Mouse (Mus musculus) skeletal muscle tissue, adult 2 months (tissue): Measurements from ENCODE around the gene Chpf.

Source experiments
- DNase-seq: peaks from one replicate; pipeline ENCODE4 v3.0.0-alpha.2; 2012; ENCODE audit warnings: low read depth, low spot score

Chpf gene

DNA sequence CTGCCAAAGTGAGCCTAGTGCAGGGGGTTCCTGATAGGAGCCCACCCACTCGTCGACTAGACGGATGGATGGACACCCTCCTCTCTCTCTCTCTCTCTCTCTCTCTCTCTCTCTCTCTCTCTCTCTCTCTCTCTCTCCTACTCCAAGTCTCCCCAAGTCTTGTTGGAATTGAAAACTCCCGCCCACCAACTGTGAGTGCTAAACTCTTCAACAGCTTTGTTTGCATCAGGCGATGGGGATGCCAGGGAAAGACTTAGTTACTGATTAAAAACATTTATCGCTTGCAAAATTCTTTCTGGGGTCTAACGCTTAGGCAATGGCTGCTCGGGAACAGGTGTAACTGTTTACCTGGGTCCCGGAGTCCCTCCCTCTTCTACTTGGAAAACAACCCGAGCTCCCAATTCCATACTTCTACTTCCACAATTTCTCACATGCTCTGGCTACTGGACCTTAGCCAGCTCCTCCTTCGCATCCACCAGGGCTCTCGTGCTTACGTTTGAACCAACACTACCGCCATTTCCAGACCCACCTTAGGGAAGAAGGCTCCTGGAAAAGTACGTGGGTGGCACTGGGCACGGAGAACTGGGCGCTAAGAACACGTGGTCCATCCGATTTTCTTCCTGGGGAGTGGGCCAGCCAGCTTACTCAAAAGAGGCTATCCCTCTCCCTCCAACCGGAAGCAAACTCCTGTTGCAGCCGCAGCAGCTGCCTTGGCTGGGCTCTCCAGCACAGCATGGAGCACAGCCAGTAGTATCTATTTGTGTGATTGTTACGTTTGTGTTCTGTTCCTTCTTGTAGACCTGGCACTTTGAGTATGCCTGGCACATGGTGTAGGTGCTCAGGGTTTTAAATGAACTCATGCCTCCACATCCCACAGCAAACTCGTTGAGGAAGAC is 20.1 kb downstream of the Chpf start:
- DNase-seq, result no peak

DNA sequence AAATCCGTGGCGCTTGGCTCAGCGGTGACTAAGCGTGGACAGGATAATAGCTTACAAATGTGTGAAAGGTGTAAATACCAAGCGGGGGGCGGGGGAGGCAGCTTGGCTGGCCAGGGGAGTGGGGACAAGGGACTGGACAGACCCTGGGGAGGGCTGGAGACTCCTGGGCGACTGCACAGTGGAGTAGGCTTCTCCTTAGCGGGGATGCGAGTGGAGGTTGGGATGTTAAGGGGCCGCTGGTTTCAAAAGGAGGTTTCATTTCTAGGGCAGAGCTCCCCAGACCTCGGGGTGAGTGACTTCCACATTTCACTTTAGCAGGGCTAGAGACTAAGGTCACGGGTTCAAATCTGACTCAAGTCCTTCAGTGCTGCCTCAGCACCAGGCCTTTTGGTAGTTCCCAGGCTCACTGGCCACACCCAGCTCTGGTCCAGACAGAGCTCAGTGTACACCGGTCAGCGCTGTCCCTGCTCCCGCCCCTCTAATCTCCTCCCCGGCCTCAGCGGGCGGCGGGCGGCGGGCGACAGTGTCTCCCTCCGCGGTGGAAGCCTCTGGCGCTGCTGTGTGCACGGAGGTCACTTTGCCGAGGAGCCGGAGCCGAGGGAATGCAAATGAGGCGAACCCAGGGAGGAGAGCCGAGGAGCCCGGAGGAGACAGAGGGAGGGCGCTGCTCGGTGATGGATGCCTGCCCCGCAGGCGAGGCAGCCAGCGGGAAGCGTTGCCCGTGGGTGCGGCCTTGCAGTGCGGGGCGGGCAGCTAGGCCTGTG is 20.9 kb downstream of the Chpf start:
- DNase-seq, result no peak

DNA sequence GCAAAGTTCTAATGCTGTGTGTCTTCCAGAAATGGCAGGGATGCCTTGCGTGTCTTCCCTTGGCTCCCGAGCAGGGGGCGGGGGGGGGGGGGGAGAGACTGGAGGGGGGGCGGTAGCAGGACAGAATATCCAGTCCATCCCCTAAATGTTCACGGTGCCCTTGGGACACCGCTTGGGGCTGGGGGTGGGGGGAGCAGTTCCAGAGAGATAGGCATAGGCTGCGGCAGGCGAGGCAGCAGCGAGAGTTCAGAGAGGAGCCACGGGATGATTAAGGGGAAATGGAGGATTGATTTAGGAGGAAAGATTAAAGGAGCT is 21.4 kb downstream of the Chpf start:
- no peak for DNase-seq

DNA sequence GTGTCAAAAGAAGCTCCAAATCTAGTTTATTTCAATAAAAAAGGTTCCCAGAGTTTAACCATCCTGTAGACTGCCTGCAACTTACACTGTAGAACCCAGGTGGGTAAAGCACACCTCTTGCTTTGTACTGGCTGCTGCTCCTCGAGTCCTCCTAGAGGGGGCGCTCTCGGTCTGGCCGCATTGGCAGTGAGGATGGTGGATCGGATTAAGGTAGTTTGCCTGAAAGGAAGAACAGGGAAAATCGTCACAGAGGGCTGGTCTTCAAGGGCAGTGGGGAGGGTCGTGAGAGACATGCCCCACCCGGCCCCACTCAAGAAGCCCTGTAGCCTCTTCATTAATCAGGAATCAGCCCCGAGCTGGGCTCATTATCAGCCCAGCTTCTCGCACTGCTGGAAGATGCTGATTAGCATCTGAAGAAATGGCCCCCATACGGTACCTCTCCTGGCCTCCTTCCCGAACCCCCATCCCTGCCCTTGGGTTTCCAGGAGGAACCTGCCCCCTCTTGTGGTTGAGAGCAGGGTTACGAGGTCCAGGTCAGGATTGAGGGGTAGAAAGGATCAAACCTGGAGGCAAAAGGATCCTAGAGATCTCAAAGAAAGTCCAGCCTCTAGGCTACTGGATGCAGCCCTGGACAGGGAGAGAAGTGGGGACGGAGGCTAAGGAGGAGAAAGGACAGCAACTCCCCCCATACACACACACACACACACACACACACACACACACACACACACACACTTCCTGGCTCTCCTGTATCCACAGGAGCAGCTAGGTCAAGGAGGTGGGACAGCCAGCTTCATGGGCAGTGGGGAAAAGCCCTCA is 22.2 kb downstream of the Chpf start:
- no peak for DNase-seq

DNA sequence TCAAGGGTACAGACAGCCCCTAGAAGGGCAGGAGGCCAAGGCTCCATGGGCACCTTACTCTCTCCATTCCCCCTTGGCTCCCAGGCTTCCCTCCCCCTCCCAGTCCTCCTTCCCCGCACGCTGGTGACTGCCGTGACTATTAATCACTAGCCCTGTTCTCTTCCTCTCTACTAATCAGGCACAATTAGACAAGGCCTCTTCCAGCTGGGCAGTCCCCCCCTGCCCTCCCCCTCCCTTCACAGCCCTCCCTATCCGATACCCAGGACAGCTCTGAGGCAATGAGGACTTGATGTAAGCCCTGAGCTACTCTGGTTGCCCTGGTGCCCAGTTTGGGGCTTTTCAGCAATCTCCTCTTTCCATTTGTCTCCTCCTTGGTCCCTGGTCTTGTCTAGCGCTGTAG is 23.2 kb downstream of the Chpf start:
- DNase-seq, result no peak

DNA sequence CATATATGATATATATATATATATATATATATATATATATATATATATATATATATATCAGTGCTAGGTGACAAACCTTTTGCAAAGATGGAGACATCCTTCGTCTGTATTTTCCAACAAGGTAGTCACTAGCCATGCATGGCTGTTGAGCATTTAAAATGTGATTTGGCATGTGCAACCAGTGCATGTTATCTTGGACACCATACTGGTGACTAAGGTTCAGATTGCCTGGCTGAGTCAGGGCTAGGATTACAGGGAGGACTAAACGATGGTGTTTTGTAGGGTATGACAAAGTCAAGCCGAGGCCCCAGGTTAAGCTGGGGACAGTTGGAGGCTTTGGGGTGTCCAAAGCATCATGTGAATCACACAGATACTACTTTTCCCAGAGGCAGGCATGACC is 23.7 kb downstream of the Chpf start:
- DNase-seq, result no peak

DNA sequence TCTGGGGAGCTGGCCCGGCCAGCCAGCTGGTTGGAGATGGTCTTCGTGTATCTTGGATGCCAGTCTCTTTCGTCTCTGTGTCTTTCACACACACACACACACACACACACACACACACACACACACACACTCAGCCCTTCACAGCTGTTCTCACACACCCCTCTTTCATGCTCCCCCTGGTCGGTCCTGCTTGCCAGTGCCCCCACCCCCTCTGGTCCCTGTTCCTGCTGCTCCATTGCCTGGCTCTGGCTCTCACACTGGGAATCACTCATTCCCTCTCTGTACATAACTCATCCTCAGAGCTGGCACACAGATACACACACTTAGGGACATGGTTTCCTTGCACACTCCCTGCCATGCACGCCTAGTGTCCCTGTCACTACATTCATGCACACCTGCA is 27.2 kb downstream of the Chpf start:
- no peak for DNase-seq

DNA sequence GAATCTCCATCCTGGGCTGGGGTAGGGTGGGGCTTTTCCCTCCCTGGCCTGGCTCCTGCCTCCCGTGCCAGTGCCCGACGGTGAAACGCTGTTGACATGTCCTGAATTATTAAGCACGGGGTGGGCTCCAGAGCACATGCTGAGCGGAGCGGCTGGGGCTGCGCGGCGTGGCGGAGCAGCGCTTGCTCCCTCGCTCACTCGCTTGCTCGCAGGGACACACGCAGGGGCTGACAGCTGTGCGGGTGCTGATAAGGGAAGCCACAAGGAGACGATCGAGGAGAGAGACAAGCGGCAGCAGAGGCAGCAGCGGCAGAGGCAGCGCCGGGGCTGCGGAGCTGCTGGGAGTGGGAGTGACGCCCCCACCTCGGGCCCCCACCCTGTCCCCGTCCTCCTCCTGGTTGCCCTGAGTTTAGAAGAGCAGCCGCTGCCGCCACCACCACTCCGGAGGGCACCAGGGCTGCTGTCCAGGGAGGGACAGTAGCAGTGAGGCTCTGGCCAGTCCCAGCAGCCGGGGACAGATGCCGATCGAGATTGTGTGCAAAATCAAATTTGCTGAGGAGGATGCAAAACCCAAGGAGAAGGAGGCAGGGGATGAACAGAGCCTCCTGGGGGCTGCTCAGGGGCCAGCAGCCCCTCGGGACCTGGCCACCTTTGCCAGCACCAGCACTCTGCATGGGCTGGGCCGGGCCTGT is 28.6 kb downstream of the Chpf start, which contains the start of gene Asic4:
TSS of gene Asic4 (plus strand) at position 123 of the 692 bp plus-strand sequence.
- no peak for DNase-seq

DNA sequence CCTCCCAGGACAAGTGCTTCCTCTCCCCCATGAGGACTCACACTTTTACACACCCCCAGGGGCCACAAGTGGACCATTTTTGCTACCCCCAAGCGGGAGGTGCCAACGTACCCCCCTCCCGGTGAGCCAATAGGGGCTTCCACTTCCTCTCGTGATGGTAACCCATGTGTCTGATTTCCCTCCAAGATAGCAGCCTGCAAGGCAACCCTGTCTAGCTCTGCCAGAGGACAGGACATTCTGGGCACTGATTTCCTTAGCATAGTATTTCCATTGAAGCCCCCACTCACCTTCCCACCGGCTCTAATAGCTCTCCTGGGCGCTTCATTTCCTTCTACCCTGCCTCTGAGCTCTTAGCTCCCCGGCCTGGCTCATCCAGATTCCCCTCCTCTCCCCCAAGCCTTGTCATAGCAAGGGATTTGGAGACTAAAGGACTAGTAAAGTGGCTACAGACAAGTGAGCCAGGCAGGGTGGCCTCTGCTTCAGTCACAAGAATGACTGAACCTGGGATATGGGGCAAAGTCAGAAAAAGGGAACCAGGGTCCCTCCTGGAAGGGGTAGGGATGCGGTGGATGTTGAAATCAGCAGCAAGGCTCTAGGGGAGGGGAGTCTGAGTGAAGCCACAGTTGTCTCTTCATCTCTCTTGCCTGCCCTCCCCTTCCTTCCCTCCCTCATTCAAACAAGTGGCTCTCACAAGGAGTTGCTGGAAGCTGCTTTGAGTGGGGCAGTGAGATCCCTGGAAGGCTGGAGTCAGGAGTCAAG is 29.6 kb downstream of the Chpf start:
- no peak for DNase-seq

DNA sequence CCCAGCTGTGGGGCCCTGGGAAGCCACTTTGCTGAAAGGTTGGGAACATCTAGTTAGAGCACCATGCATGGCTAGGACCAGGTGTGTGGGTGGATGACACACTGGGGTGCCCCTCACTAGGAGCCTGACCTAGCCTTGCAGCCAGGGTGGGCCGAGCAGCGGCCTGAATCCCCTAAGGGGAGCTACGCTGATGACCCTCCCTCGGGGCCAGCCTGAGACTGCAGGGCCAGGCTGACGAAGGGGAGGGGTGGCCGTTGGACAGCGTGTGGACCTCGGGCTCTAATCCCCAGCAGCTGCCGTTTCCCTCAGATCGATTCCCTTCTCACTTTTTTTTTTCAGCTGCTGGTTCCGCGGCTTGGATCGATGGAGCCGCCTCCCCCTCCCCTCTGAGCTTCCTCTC is 30.2 kb downstream of the Chpf start:
- DNase-seq, result no peak

DNA sequence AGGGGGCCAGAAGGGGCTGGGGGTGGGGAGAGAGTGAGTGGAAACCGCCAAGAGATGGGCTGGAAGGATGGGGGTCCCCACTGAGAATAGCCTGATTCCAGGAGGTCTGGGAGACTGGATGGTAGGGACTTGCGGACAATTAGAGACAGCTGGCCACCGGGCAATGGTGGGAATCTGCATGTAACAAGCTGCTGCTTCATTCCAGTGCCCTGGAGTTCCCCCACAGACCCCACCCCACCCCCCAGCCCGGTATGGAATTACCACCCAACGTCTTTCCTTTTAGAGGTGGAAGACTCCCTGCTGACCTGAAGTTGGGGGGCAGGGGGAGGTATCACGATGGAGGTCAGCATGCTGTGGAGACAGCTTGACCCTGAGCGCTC is 31.1 kb downstream of the Chpf start:
- no peak for DNase-seq

DNA sequence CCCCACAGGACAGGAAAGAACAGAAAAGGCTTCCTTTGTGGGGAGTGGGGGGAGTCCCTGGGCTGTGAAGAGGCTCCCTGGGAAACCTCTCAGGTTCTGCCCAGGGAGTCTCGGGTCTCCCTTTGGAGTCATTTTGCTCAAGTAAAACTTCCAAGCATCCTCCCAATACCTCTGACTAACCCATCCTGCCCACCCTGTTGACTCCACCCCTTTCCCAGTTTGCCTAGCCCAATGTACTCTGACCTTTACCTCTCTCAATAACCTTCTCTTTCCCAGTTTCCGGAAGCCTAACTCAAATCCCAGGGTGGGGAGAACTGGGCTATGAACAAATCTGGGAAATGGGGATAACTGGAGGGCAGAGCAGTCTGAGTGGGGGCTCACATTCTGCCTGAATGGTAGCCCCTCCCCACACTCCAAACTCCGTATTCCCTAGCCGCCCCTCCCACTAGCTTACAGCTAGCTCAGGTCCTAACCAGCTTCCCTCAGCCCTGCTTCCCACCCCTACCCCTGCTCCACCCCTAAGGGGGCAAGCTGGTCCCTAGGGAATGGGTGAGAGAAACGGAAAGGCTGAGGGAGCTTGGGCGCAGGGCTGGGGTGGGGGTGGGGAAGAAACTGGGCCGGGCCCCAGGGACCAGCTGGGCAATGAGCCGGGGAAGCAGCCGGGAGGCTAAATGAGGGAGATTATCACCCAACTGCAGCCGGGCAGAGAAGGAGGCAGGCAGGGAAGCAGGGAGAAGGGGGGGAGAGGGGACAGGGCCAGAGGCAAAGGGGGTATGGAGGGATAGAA is 31.6 kb downstream of the Chpf start:
- no peak for DNase-seq

DNA sequence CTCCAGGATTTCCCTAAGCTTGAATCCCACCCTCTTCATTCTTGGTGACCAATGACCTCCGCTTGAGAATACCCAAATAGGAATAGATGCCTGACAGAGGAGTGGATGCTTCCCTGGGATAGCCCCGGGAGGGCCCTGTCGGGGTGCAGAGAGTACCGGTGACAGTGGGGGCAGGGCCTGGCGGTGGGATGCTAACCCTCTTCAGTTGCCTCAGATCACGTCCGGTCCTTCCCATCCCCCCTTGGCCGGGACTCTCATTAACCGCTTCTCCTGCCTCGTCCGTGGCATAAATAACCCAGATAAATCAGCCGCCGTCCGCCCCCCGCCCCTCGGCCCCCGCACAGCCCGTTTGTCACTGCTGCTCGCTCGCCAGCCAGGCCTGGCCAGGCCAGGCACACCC is 32.5 kb downstream of the Chpf start:
- DNase-seq, result no peak

DNA sequence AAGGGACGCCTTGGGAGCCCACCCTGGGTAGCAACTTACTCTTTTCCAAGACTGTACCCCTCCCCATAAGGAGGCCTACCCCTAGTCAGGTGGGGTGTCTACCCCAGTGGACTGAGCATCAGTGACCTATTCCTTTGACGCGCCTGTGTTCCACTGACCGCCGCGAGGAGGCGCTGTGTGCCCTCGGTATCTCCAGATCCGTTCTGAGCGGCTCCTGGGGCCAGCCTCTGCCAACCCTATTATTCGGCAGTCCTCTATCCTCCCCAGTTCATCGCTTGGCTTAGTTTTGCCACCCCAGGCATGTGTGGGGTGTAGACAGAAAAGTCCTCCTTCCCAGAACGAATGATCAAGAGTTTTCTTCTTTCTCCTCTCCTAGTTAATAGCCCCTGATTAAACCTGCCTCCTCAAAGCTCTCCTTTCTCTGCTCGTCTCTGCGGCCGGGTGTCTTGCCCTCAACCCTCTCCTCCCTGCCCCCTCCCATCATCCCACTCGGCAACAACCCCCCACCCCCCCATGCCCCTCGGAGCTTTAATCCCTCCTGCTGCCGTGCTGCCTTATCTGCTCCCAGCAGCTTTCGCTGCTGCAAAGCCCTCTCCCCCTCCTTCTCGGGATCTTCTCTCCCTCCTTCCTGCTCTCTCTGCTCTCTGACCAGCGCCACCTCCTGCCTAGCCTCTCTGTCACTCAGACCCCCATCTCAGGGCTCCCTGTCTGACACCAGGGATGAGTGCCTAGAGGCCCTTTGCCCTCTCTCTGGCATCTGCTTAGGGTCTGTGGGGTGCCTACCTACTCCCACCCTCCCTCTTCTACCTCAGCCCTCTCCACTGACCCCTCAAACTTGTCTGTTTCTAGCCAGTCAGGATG is 33.1 kb downstream of the Chpf start:
- DNase-seq, result peak; percentile 65

DNA sequence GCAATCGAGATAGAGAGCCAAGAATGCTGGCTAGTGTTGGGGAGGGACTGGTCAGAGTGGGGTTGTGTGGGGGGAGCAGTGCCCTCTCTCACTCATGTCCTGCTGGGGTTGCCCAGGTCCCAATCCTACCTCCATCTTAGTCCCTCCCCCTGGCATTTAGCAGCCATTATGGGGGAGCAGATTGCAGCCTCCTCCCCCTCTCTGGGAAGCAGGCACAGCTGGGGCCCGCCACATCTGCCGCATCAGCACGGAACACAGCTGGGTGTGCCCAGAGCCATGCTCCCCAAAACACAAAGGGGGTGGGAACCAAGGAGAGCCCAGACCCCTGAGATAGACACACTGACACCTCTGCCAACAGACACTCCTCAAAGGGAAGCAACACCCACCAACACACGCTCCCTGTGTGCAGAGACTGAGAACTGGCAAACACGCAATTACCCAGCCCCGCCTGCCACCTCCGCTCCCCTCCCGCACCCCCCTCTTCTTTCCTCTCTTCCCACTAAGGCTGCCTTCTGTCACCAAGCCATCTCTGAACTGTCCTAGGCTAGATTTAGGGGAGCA is 33.9 kb downstream of the Chpf start:
- no peak for DNase-seq

DNA sequence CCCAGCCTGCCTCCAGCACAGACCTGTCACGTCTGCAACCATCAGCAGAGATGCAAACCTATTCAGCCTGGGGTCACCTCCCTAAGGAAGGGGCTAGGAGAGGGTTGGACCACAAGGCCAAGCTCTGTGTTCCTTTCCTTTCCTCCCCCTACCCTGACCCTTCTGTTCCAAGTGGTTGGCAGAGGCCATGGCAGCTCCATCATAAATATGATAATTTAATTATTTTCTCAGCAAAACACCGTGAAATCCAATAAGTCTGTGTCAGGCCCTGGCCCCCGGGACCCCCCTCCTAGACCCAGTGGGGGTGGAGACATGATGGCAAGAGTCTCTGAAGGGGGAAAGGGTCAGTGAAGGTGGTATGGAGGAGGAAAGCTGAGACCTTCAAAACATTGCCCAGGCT is 34.9 kb downstream of the Chpf start:
- DNase-seq, result no peak

DNA sequence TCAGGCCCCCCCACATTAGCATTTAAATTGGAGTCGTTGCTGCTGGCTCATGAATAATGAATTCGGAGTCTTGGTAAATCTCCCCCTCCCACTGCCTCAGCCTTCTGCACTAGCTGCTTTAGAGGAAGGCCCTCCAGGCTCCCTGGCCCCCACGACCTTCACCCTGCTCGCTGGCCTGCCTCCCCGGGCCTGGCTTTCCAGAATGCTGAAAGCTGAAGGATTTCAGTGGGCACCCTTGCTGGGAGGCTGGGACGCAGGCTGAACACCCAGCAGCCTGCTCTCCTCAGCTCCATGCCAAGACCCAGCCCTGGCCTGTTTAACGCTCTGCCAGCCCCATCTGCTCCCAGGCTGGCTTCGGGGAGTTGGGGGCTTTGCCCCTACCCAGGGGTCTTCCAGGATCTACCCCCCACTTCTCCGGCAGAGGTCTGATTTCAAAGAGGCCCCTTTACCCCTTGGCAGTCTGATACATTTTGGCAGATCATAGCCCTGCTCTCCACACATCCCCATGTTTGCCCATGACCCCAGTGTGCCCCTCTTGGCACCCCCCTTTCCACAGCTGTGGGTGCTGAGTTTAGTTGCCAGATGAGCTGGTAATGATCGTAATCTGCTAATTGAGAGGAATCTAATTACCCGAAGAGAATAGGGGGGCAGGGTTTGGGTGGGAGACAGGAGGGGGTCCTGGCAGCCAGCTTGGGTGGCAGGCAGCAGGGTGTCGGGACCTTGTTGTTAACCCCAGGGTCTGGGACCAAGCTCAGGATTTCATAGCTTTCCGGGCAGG is 35.7 kb downstream of the Chpf start:
- DNase-seq, result no peak

DNA sequence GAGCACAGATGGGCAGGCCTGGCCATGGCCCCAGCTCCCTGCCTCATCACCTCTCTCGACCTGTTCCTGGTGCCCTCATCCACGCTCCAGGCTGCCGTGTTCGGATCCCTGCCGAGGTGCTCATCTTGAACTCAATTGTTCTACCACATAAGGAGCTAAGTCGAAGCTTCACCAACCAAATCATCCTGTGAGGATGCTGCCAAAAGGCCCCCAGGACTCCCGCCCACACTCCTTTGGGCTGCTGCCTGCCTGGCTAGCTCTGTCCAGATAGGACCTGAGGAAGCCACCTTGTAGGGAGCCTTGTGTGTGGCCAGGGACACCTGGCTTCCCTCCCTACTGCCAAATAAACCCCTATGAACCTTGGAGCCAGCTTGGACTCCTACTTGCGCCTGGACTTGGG is 36.3 kb downstream of the Chpf start:
- no peak for DNase-seq
